Comparison of ENCODE assay signal across 8 mouse cellular contexts in the genomic region with DNA sequence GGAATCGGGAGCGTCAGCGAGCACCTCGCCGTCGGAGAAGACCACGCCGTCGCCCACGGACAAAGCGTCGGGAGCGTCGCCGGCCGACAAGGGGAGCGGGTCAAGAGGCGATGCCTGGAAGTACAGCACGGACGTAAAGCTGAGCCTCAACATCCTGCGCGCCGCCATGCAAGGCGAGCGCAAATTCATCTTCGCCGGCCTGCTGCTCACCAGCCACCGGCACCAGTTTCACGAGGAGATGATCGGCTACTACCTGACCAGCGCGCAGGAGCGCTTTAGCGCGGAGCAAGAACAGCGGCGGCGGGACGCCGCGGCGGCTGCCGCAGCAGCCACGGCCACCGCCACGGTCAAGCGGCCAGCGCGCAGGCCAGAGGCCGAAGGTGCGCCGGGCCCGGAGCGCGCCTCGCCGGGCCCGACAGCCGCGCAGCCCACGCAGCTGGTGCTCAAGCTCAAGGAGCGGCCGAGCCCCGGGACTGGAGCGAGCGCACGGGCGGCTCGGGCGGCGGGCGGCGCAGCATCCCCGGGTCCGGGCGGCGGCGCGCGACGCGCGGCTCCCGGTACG.
DNase-seq lines count a peak whose midpoint lies in the region; ATAC-seq and TF ChIP-seq lines count a peak whose summit lies in the region.

No protein-coding gene starts in this region.

- no peak for TF ChIP-seq POLR2A in heart, adult 2 months (IDR thresholded peaks at IDR 0.05; ENCODE audit: insufficient read depth, low read depth, low read length)

- H3K27ac ChIP-seq in heart, postnatal 0 days (ENCODE audit: low read depth): no peak overlapping the region
- H3K27ac ChIP-seq in heart, adult 2 months: no peak overlapping the region
- no peak overlapping the region for H3K27ac ChIP-seq in forebrain, embryonic 16.5 days (ENCODE audit: low read length)
- no peak overlapping the region for H3K27ac ChIP-seq in midbrain, embryonic 11.5 days (ENCODE audit: low read depth, low read length)

- no peak for ATAC-seq in heart, postnatal 0 days (ENCODE audit: insufficient read depth, low read depth)
- no peak; the same call in 1 of the 2 replicates for ATAC-seq in forebrain, embryonic 16.5 days
- ATAC-seq in midbrain, embryonic 11.5 days (ENCODE audit: low FRiP score): no peak

- H3K9me3 ChIP-seq in heart, postnatal 0 days (replicated peaks; ENCODE audit: control insufficient read depth, low read length): no peaks in the 10 kb centered on the region
- H3K9me3 ChIP-seq in forebrain, embryonic 16.5 days (ENCODE audit: control insufficient read depth, low read length): no peaks in the 10 kb centered on the region
- H3K9me3 ChIP-seq in midbrain, embryonic 11.5 days (ENCODE audit: control insufficient read depth, low read length): no peaks in the 10 kb centered on the region

- TF ChIP-seq EP300 in heart, postnatal 0 days (IDR thresholded peaks at IDR 0.05; ENCODE audit: low read depth): no peak
- TF ChIP-seq EP300 in heart, adult 2 months (IDR thresholded peaks at IDR 0.05; ENCODE audit: insufficient read depth, low read depth, low read length): no peak

- no peak overlapping the region for H3K9ac ChIP-seq in heart, postnatal 0 days (replicated peaks; ENCODE audit: low read depth, low read length)
- H3K9ac ChIP-seq in heart, adult 2 months (ENCODE audit: low read depth, low read length): no peak overlapping the region
- H3K9ac ChIP-seq in forebrain, embryonic 16.5 days (replicated peaks; ENCODE audit: low read depth, low read length): peak overlapping the region; percentile 59
- peak overlapping the region; percentile 12; the same call in 1 of the 2 replicates for H3K9ac ChIP-seq in midbrain, embryonic 11.5 days (ENCODE audit: low read length)

- no peaks in the 10 kb centered on the region for H3K36me3 ChIP-seq in heart, postnatal 0 days (replicated peaks; ENCODE audit: control insufficient read depth, insufficient read depth, low read length)
- H3K36me3 ChIP-seq in heart, adult 2 months (ENCODE audit: control insufficient read depth, insufficient read depth, low read length): no peaks in the 10 kb centered on the region
- no peaks in the 10 kb centered on the region for H3K36me3 ChIP-seq in forebrain, embryonic 16.5 days (ENCODE audit: control insufficient read depth, insufficient read depth)
- no peaks in the 10 kb centered on the region for H3K36me3 ChIP-seq in midbrain, embryonic 11.5 days (ENCODE audit: control insufficient read depth, insufficient read depth, low read length)

- intact Hi-C loops in heart, adult 2 months (cut with DNase I): no loop called here
- intact Hi-C loops in gastrocnemius, postnatal 36 days (cut with DNase I): loop anchor here (10.0 kb wide), 1 partner anchor 987 kb away; no protein-coding TSS in a partner anchor

- no peaks in the 10 kb centered on the region for H3K79me2 ChIP-seq in heart, adult 2 months (replicated peaks; ENCODE audit: control insufficient read depth, insufficient read depth, low read length)

- TF ChIP-seq CTCF in heart, postnatal 0 days (IDR thresholded peaks at IDR 0.05; ENCODE audit: low read depth): no peak
- no peak for TF ChIP-seq CTCF in heart, adult 2 months (IDR thresholded peaks at IDR 0.05)

- peak overlapping the region; percentile 46 for H3K4me3 ChIP-seq in heart, postnatal 0 days (ENCODE audit: low read depth, low read length)
- no peak overlapping the region for H3K4me3 ChIP-seq in heart, adult 2 months
- H3K4me3 ChIP-seq in forebrain, embryonic 16.5 days (replicated peaks; ENCODE audit: low read length): peak overlapping the region; percentile 55
- peak overlapping the region; percentile 42 for H3K4me3 ChIP-seq in midbrain, embryonic 11.5 days (ENCODE audit: low read depth, low read length)

- H3K4me1 ChIP-seq in heart, postnatal 0 days (ENCODE audit: control insufficient read depth, insufficient read depth): peaks cover 13% of the 10 kb centered on the region
- H3K4me1 ChIP-seq in heart, adult 2 months (ENCODE audit: control insufficient read depth, insufficient read depth, low read length): peaks cover 10% of the 10 kb centered on the region
- H3K4me1 ChIP-seq in forebrain, embryonic 16.5 days (replicated peaks; ENCODE audit: control insufficient read depth, insufficient read depth, low read length): peaks cover 39% of the 10 kb centered on the region
- H3K4me1 ChIP-seq in midbrain, embryonic 11.5 days (ENCODE audit: control insufficient read depth, insufficient read depth, low read length): peaks cover 10% of the 10 kb centered on the region

- peaks cover 79% of the 10 kb centered on the region for H3K27me3 ChIP-seq in heart, postnatal 0 days (ENCODE audit: control insufficient read depth, insufficient read depth, low read length)
- peaks cover 9% of the 10 kb centered on the region for H3K27me3 ChIP-seq in heart, adult 2 months (ENCODE audit: control insufficient read depth, insufficient read depth, low read length)
- peaks cover 58% of the 10 kb centered on the region for H3K27me3 ChIP-seq in forebrain, embryonic 16.5 days (replicated peaks; ENCODE audit: control insufficient read depth, insufficient read depth, low read length)
- H3K27me3 ChIP-seq in midbrain, embryonic 11.5 days (ENCODE audit: control insufficient read depth, insufficient read depth, low read length): peaks cover 74% of the 10 kb centered on the region

- H3K4me2 ChIP-seq in heart, postnatal 0 days (ENCODE audit: low read depth, low read length): peak overlapping the region; percentile 68
- peak overlapping the region; percentile 78 for H3K4me2 ChIP-seq in forebrain, embryonic 16.5 days (ENCODE audit: low read length)
- peak overlapping the region; percentile 61 for H3K4me2 ChIP-seq in midbrain, embryonic 11.5 days

- WGBS in heart, postnatal 0 days: 1% methylated on average over 54 of the region's 85 CpGs
- WGBS in heart, adult 2 months: 2% methylated on average over 81 of the region's 85 CpGs
- WGBS in forebrain, embryonic 16.5 days: under 1% methylated on average over 80 of the region's 85 CpGs
- WGBS in midbrain, embryonic 11.5 days: under 1% methylated on average over 75 of the region's 85 CpGs

- DNase-seq in heart, postnatal 0 days (ENCODE audit: low spot score): no peak
- no peak for DNase-seq in heart, adult 2 months
- peak; percentile 56 for DNase-seq in R1 (ENCODE audit: low read depth, low spot score)
- DNase-seq in midbrain, embryonic 11.5 days (ENCODE audit: low spot score, missing footprints): peak; percentile 91
- no peak for DNase-seq in gastrocnemius, postnatal 36 days
- DNase-seq in layer of hippocampus, postnatal 36 days: no peak
- no peak for DNase-seq in adrenal gland, adult 8-10 months

Comparison
In these comparisons a context has a peak if more than half of its experiments do, and no peak if none do; other contexts are left out.
1. DNase-seq: peak in R1 (single experiment) and midbrain, embryonic 11.5 days (single experiment); none in heart, postnatal 0 days (single experiment), heart, adult 2 months (0 of 2), gastrocnemius, postnatal 36 days (0 of 2), layer of hippocampus, postnatal 36 days (0 of 2) and adrenal gland, adult 8-10 months (single experiment).
2. H3K9ac ChIP-seq: peak in forebrain, embryonic 16.5 days (single experiment) and midbrain, embryonic 11.5 days (single experiment); none in heart, postnatal 0 days (single experiment) and heart, adult 2 months (single experiment).
3. Peak in every context shown above with its lines, with median percentiles within 50 percentile points of each other: H3K4me2 ChIP-seq.